Mouse (Mus musculus): ENCODE measurements around the gene Ephb4. TPM values are rescaled to one million over a fixed set of nuclear protein-coding genes. Genes with fewer than 3 reads are reported as not detected.

The Ephb4 gene
- polyA plus RNA-seq, 1 experiment from 2014 or later, result 86.9 TPM

DNA sequence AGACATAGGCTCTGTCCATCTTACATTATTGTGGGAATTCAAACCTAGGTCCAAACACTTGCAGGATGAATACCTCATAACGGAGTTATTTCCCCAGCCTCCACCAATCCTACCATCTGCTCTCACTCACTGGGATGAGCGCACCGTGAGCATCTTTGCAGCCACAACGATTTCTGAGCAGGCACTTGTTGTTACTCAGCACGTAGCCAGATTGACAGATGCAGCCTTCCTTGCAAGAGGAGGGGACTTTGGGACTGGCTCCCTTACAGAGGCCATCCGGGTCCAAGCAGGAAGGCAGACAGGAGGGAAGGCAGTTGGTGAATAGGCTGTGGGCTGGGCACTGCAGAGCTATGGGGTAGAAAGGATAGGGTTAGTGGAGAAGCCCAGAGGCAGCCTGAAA, 59.5 kb downstream of the Ephb4 start:
- Histone ChIP-seq H3K9me3 (no peaks in the 10 kb centered on the region), H3K4me2 (no peak overlapping the region), H3K4me1 (replicated peaks) (peaks cover 10% of the 10 kb centered on the region; the same call in 1 of the 2 replicates), H3K4me3 (replicated peaks) (no peak overlapping the region), H3K27me3 (no peaks in the 10 kb centered on the region), H3K9ac (replicated peaks) (no peak overlapping the region), H3K36me3 (no peaks in the 10 kb centered on the region), H3K27ac (no peak overlapping the region)
- ATAC-seq (ENCODE audit: insufficient number of reproducible peaks, insufficient read depth, low FRiP score, low TSS enrichment, low read depth), result no peak
- 75% methylated on average over 6 of the region's 6 CpGs for WGBS

DNA sequence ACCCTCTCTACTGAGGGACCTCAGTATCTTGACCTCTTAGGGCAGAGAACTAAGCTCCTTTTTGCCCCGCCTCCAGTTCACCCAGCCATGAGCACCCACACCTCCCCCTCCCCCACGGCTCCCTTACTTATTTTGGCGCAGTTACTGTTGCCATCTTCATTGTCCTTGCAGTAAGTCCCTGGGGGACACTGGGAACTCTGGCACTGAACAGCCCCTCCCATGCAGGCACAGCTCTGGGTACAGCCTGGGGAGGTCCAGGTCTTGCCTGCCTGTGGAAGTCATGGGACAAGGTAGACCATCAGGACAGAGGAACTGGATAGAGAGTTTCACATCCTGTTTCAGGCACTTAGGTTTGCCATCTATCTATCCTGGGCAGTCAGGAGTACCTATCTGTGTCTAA, 60.2 kb downstream of the Ephb4 start:
- H3K27me3 ChIP-seq, result no peaks in the 10 kb centered on the region
- no peak overlapping the region for H3K4me2 ChIP-seq
- H3K9ac ChIP-seq (replicated peaks), result no peak overlapping the region
- H3K4me1 ChIP-seq (replicated peaks), result peaks cover 10% of the 10 kb centered on the region; the same call in 1 of the 2 replicates
- no peaks in the 10 kb centered on the region for H3K9me3 ChIP-seq
- 70% methylated on average over 3 of the region's 3 CpGs for WGBS
- no peaks in the 10 kb centered on the region for H3K36me3 ChIP-seq
- no peak for ATAC-seq (ENCODE audit: insufficient number of reproducible peaks, insufficient read depth, low FRiP score, low TSS enrichment, low read depth)
- H3K27ac ChIP-seq, result no peak overlapping the region
- H3K4me3 ChIP-seq (replicated peaks), result no peak overlapping the region

DNA sequence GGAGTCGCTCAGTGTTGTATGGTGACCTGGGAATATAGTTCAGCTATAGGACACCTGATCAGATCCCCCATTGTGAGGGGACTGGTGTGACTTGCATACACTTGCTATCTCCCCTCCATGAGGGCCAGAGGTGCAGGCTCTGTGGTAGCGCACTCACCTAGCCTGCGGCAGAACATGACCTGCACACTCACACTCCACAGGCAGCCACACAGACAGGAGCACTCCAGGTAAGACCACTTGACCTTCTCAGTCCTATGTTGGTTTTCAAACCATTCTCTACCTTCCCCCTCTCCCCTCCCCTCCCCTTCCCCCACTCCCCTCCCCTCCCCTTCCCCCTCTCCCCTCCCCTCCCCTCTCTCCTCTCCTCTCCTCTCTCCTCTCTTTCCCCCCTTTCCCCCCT, 60.6 kb downstream of the Ephb4 start:
- Histone ChIP-seq H3K9ac (replicated peaks) (no peak overlapping the region), H3K27me3 (no peaks in the 10 kb centered on the region), H3K4me2 (no peak overlapping the region), H3K9me3 (no peaks in the 10 kb centered on the region), H3K36me3 (no peaks in the 10 kb centered on the region), H3K27ac (no peak overlapping the region), H3K4me1 (replicated peaks) (peaks cover 10% of the 10 kb centered on the region; the same call in 1 of the 2 replicates), H3K4me3 (replicated peaks) (no peak overlapping the region)
- ATAC-seq (ENCODE audit: insufficient number of reproducible peaks, insufficient read depth, low FRiP score, low TSS enrichment, low read depth), result no peak
- 94% methylated on average over 3 of the region's 3 CpGs for WGBS

DNA sequence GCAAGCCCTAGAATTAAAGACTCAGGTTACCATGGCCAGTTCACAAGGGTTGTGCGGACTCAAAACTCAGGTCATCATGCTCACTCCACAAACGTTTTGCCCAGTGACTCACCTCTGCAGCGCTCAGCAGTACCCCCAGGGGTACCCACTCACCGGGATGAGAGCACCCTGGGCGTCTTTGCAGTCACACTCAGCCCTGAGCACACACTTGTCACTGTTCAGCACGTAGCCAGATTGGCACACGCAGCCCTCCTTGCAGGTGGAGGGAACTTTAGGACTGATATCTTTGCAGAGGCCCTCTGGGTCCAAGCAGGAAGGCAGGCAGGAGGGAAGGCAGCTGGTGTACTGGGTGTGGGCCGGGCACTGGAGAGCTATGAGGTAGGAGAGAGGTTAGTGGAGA, 61.3 kb downstream of the Ephb4 start:
- Histone ChIP-seq H3K4me3 (replicated peaks) (no peak overlapping the region), H3K9me3 (no peaks in the 10 kb centered on the region), H3K4me2 (no peak overlapping the region), H3K36me3 (no peaks in the 10 kb centered on the region), H3K9ac (replicated peaks) (no peak overlapping the region), H3K27ac (no peak overlapping the region), H3K27me3 (no peaks in the 10 kb centered on the region), H3K4me1 (replicated peaks) (peaks cover 10% of the 10 kb centered on the region; the same call in 1 of the 2 replicates)
- 70% methylated on average over 8 of the region's 8 CpGs for WGBS
- ATAC-seq (ENCODE audit: insufficient number of reproducible peaks, insufficient read depth, low FRiP score, low TSS enrichment, low read depth), result no peak

DNA sequence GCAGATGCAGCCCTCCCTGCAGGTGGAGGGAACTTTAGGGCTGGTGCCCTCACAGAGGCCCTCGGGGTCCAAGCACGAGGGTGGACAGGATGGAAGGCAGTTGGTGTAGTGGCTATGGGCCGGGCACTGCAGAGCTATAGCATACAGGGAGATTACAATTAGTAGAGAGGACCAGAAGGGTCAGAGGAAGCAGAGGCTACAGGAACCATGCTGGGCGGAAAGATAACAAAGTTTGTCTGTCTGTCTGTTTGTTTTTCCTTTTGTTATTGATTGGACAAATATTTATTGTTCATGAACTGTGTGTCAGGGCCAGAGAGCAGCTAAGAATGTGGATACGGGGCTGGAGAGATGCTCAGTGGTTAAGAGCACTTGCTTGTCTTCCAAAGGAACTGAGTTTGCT, 64.3 kb downstream of the Ephb4 start:
- WGBS, result 60% methylated on average over 5 of the region's 5 CpGs
- ATAC-seq (ENCODE audit: insufficient number of reproducible peaks, insufficient read depth, low FRiP score, low TSS enrichment, low read depth), result no peak

DNA sequence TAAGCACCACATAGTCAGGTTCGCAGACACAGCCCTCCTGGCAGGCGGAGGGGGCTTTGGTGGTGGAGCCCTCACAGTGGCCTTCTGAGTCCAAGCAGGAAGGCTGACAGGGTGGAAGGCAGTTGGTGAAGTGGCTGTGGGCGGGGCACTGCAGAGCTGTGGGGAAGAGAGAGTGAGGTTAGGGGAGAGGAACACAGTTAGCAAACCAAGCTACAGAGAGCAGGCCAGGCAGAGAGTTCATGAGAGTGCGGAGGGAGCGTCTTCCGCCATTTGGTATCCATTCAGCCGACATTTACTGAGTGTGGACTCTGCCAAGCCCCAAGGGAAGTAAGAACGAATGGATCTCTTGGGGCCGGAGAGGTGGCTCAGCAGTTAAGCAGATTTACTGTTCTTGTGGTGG, 69.2 kb downstream of the Ephb4 start:
- no peaks in the 10 kb centered on the region for H3K4me1 ChIP-seq (replicated peaks)
- peaks cover 3% of the 10 kb centered on the region; the same call in 1 of the 2 replicates for H3K27me3 ChIP-seq
- no peaks in the 10 kb centered on the region for H3K9me3 ChIP-seq
- H3K4me3 ChIP-seq (replicated peaks), result no peak overlapping the region
- no peak overlapping the region for H3K9ac ChIP-seq (replicated peaks)
- WGBS, result 60% methylated on average over 9 of the region's 9 CpGs
- H3K27ac ChIP-seq, result no peak overlapping the region
- no peak for ATAC-seq (ENCODE audit: insufficient number of reproducible peaks, insufficient read depth, low FRiP score, low TSS enrichment, low read depth)
- no peaks in the 10 kb centered on the region for H3K36me3 ChIP-seq
- no peak overlapping the region for H3K4me2 ChIP-seq

More for the DNA sequence above, 64.3 kb downstream of the Ephb4 start:
- Histone ChIP-seq H3K9me3 (no peaks in the 10 kb centered on the region), H3K4me1 (replicated peaks) (no peaks in the 10 kb centered on the region), H3K4me3 (replicated peaks) (no peak overlapping the region), H3K27me3 (peaks cover 3% of the 10 kb centered on the region; the same call in 1 of the 2 replicates), H3K27ac (no peak overlapping the region), H3K9ac (replicated peaks) (no peak overlapping the region), H3K4me2 (no peak overlapping the region), H3K36me3 (no peaks in the 10 kb centered on the region)

DNA sequence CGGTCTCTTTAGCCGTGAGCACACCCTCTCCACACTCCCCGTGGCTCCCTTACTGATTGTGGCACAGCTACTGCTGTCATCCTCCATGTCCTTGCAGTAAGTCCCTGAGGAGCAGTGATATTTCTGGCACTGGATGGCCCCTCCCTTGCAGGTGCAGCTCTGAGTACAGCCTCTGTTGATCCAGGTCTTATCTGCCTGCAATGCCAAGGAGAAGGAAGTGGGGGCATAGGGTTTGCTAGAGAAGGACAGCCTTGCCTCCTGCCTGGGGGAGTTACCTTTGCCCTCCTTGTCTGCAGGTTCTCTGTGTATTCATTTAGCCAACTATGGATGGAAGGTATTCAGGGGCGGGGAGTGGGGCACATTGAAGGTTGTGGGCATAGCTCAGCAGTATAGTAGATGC, 69.9 kb downstream of the Ephb4 start:
- Histone ChIP-seq H3K27ac (no peak overlapping the region), H3K9ac (replicated peaks) (no peak overlapping the region), H3K27me3 (peaks cover 3% of the 10 kb centered on the region; the same call in 1 of the 2 replicates), H3K36me3 (no peaks in the 10 kb centered on the region), H3K4me2 (no peak overlapping the region), H3K9me3 (no peaks in the 10 kb centered on the region), H3K4me1 (replicated peaks) (no peaks in the 10 kb centered on the region), H3K4me3 (replicated peaks) (no peak overlapping the region)
- ATAC-seq (ENCODE audit: insufficient number of reproducible peaks, insufficient read depth, low FRiP score, low TSS enrichment, low read depth), result no peak
- WGBS, result 83% methylated on average over 4 of the region's 4 CpGs

DNA sequence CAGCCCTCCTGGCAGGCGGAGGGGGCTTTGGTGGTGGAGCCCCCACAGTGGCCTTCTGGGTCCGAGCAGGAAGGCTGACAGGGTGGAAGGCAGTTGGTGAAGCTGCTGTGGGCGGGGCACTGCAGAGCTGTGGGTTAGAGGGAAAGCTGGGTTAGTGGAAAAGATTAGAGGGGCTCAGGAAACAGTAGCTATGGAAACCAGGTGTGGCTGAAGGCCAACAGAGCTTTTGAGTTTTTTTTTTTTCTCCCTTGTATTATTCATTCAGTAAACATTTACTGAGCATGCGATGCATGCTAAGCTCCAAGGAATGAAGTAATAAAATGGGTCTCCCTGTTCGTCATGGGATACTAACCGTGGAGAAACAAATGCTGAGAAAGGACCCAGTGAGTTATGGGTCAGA, 75.7 kb downstream of the Ephb4 start:
- Histone ChIP-seq H3K27ac (no peak overlapping the region), H3K27me3 (no peaks in the 10 kb centered on the region), H3K4me3 (replicated peaks) (no peak overlapping the region), H3K4me2 (no peak overlapping the region), H3K36me3 (no peaks in the 10 kb centered on the region), H3K4me1 (replicated peaks) (peaks cover 7% of the 10 kb centered on the region), H3K9me3 (no peaks in the 10 kb centered on the region), H3K9ac (replicated peaks) (no peak overlapping the region)
- 59% methylated on average over 6 of the region's 6 CpGs for WGBS
- no peak for ATAC-seq (ENCODE audit: insufficient number of reproducible peaks, insufficient read depth, low FRiP score, low TSS enrichment, low read depth)

Other genes starting within 250 kb of the Ephb4 start
- gene Trim56, start 233.9 kb upstream of the Ephb4 start, polyA plus RNA-seq (2016; fragmentation: Nextera tagmentation; extraction: Ambion mirVana), result 6.9 and 8.6 TPM in 2 replicates
- not detected in 2 replicates for gene Muc3, start 200.8 kb upstream of the Ephb4 start, polyA plus RNA-seq (2016; fragmentation: Nextera tagmentation; extraction: Ambion mirVana)
- gene Muc3a, start 137.7 kb upstream of the Ephb4 start, polyA plus RNA-seq (2016; fragmentation: Nextera tagmentation; extraction: Ambion mirVana), result 0.10 TPM in 1 of 2 replicates, not detected in the other
- 7.7 and 8.3 TPM in 2 replicates for gene Ache, start 62.6 kb upstream of the Ephb4 start, polyA plus RNA-seq (2016; fragmentation: Nextera tagmentation; extraction: Ambion mirVana)
- gene Ufsp1, start 55.5 kb upstream of the Ephb4 start, polyA plus RNA-seq (2016; fragmentation: Nextera tagmentation; extraction: Ambion mirVana), result 6.7 and 6.8 TPM in 2 replicates
- gene Srrt, start 42.4 kb upstream of the Ephb4 start, polyA plus RNA-seq (2016; fragmentation: Nextera tagmentation; extraction: Ambion mirVana), result 182 and 185 TPM in 2 replicates
- gene Trip6, start 35.7 kb upstream of the Ephb4 start, polyA plus RNA-seq (2016; fragmentation: Nextera tagmentation; extraction: Ambion mirVana), result 81.6 and 86.9 TPM in 2 replicates
- gene Slc12a9, start 16.5 kb upstream of the Ephb4 start, polyA plus RNA-seq (2016; fragmentation: Nextera tagmentation; extraction: Ambion mirVana), result 13.8 and 16.3 TPM in 2 replicates
- 0.04 and 0.08 TPM in 2 replicates for gene Zan, start 127.0 kb downstream of the Ephb4 start, polyA plus RNA-seq (2016; fragmentation: Nextera tagmentation; extraction: Ambion mirVana)
- gene Pop7, start 152.4 kb downstream of the Ephb4 start, polyA plus RNA-seq (2016; fragmentation: Nextera tagmentation; extraction: Ambion mirVana), result 48.0 and 52.7 TPM in 2 replicates
- 17.0 and 17.7 TPM in 2 replicates for gene Gigyf1, start 168.4 kb downstream of the Ephb4 start, polyA plus RNA-seq (2016; fragmentation: Nextera tagmentation; extraction: Ambion mirVana)
- gene Epo, start 183.1 kb downstream of the Ephb4 start, polyA plus RNA-seq (2016; fragmentation: Nextera tagmentation; extraction: Ambion mirVana), result 0.71 TPM in 1 of 2 replicates, not detected in the other
- 337 and 349 TPM in 2 replicates for gene Gnb2, start 183.4 kb downstream of the Ephb4 start, polyA plus RNA-seq (2016; fragmentation: Nextera tagmentation; extraction: Ambion mirVana)
- gene Actl6b, start 203.4 kb downstream of the Ephb4 start, polyA plus RNA-seq (2016; fragmentation: Nextera tagmentation; extraction: Ambion mirVana), result 0.68 TPM in 1 of 2 replicates, not detected in the other
- gene Tfr2, start 219.7 kb downstream of the Ephb4 start, polyA plus RNA-seq (2016; fragmentation: Nextera tagmentation; extraction: Ambion mirVana), result 0.60 and 0.68 TPM in 2 replicates